Mouse (Mus musculus): ENCODE data around the gene Rab3a. TPM values are rescaled to one million over a fixed set of nuclear protein-coding genes. Genes with fewer than 3 reads are reported as not detected.

The Rab3a gene
- total RNA-seq, 2 experiments from 2014 or later, result 1.5 TPM; not detected in 1

DNA sequence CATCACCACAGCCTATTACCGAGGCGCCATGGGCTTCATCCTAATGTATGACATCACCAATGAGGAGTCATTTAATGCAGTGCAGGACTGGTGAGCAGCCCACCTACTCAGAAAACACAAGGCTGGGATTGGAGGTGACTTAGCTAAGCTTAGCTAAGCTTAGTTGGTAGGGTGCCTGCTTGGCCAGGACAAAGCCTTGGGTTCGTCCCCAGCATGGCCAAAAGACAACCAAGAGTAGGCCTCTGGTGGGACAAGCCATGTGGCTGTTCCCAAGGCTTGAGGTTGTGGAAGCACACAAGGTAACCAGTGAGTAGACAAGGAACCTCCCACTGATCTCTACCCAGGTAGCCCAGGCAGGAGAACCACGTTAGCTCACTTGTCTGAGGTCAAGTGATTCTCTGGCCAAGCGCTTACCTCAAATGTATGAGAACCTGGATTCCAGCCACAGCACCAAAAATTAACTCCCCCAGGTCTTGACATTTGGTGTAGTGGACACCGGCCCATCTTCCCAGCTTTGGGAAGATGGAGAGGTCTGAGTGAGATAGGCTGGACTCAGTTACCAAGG is 2.1 kb downstream of the Rab3a start:
- ATAC-seq (replicated peaks; ENCODE audit: low FRiP score, poor library complexity, severe bottlenecking), result no peak

GRCm38 (mm10) chr8:70757523-70758307 is 3.2 kb downstream of the Rab3a start:
- ATAC-seq (replicated peaks; ENCODE audit: low FRiP score, poor library complexity, severe bottlenecking), result no peak

- ATAC-seq (replicated peaks; ENCODE audit: low FRiP score, poor library complexity, severe bottlenecking), result no peak
These were observed 3.8 kb downstream of the Rab3a start for GRCm38 (mm10) chr8:70758308-70758615.

- no peak for ATAC-seq (replicated peaks; ENCODE audit: low FRiP score, poor library complexity, severe bottlenecking)
These were observed 4.4 kb downstream of the Rab3a start for GRCm38 (mm10) chr8:70758616-70759561.

GRCm38 (mm10) chr8:70760350-70760749 is 5.9 kb downstream of the Rab3a start:
- ATAC-seq (replicated peaks; ENCODE audit: low FRiP score, poor library complexity, severe bottlenecking), result no peak

DNA sequence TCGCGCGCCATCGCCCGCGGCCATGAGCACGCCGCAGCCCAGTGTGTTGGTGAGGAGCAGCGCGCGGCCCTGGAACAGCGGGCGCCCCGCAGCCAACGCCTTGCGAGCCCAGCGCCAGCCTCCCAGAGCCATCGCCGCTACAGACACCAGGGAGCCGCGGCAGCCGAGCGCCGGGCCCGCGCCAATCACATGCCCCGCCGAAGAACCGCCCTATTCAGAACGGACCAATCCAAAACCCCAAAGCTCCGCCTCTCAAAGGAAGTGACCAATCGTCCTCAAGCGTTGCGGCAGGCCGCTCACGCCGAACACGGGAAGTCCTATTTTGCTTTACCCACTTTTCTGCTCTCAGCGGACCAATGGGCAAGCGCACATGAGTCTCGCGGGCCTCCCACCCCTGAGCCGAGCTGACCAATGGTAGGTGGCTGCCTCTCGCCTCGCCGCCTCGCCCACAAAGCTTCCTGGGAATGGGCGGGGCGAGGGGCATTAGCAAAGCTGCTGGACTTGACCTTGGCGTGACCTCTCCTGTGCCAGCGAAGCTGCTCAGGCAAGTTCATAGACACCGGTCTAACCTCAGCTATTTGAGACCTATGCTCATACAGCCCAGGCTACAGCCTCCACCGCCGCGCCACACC is 6.4 kb downstream of the Rab3a start, which contains the start of gene Mpv17l2:
Gene Mpv17l2, minus strand, starts transcription at position 172 of the 632 bp plus-strand sequence.
- ATAC-seq (replicated peaks; ENCODE audit: low FRiP score, poor library complexity, severe bottlenecking), result peak; percentile 79

DNA sequence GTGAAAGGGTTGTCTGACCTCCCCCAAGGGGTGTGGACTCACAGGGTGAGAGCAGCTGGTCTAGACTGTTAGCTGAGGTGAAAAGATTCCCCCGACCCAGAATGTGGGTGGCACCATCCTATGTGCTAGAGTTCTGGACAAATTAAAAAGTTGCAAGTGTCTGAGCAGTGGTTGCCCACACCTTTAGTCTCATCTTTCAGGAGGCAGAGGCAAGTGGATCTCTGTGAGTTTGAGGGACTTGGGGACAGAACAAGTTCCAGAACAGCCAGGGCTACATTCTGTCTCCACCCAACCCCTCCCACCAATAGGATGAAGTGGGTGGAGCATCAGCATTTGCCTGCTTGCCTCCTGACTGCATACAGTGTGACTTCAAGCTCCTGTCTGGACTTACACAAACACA is 7.6 kb downstream of the Rab3a start:
- peak; percentile 50 for ATAC-seq (replicated peaks; ENCODE audit: low FRiP score, poor library complexity, severe bottlenecking)

- no peak for ATAC-seq (replicated peaks; ENCODE audit: low FRiP score, poor library complexity, severe bottlenecking)
These were observed 8.9 kb downstream of the Rab3a start for GRCm38 (mm10) chr8:70763354-70763753.

DNA sequence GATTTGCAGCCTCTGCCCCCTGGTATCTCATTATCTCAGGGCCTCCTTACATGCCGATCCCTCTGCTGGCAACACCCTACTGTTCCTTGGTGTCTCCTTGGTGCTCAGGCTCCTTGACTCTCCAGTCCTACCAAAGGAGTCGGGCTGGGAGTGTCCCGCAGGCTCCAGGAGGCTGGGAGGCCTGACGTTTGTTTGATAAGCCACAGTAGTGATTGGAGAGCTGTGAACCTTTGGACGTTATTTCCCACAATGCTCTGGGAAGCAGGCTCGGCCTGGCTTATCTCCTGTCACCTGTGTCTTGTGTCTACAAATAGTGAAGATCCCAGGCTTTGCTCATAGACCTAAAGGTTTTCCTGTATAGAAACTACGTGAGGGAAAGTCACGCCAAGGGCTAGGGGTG is 9.5 kb downstream of the Rab3a start:
- ATAC-seq (replicated peaks; ENCODE audit: low FRiP score, poor library complexity, severe bottlenecking), result peak; percentile 9

DNA sequence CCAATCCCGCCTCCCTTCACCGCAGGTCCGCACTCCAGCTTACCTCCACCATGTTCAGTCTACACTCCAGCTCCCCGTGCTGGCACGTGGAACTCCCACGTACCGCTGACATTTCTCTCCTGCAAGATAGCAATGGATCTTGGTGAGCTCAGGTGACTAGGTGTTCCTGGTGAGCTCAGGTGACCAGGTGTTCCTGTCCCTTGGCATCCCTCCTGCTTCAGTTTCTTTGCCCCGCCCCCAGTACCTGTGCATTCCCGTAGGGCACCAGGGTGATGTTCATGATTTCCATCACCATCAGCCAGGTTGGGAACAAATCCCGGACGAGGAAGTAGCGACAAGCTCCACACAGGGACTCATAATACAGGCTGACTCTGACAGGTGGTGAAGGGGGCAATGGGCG is 10.2 kb downstream of the Rab3a start:
- no peak for ATAC-seq (replicated peaks; ENCODE audit: low FRiP score, poor library complexity, severe bottlenecking)

- no peak for ATAC-seq (replicated peaks; ENCODE audit: low FRiP score, poor library complexity, severe bottlenecking)
These were observed 10.8 kb downstream of the Rab3a start for GRCm38 (mm10) chr8:70765329-70765728.

DNA sequence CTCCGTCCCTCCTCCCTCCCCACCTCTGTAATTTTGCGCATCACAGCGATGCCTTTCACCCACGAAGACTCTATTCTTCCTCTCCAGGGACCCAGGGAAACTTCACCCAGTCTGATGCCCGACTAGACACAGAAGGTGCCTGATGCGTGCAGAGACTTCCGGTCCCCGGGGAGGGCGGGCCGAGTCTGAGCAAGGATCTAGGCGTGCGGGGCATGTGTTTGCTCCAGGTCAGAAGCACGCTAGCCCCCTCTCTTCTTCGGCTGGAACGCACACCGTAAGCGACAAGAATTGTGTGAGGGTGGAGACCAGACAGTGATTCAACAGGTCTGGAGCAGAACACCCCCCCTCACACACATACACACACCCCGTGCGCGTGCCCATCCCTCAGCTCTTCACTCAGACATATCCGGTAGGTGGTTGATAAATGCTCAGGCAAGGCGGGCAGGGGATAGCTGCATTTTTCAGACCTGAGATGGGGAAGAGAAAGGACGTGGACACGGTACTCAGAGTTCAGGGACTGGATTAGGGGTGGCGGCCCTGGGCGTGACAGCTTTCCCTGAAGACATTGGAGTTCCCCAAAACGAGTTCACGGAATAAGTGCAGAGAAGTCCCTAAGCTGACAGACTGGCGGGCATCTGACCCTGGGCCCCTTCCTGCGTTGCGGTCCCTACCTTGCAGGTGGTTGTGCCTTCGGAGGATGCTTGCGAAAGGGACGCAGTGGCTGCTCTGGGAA is 11.5 kb downstream of the Rab3a start:
- no peak for ATAC-seq (replicated peaks; ENCODE audit: low FRiP score, poor library complexity, severe bottlenecking)

DNA sequence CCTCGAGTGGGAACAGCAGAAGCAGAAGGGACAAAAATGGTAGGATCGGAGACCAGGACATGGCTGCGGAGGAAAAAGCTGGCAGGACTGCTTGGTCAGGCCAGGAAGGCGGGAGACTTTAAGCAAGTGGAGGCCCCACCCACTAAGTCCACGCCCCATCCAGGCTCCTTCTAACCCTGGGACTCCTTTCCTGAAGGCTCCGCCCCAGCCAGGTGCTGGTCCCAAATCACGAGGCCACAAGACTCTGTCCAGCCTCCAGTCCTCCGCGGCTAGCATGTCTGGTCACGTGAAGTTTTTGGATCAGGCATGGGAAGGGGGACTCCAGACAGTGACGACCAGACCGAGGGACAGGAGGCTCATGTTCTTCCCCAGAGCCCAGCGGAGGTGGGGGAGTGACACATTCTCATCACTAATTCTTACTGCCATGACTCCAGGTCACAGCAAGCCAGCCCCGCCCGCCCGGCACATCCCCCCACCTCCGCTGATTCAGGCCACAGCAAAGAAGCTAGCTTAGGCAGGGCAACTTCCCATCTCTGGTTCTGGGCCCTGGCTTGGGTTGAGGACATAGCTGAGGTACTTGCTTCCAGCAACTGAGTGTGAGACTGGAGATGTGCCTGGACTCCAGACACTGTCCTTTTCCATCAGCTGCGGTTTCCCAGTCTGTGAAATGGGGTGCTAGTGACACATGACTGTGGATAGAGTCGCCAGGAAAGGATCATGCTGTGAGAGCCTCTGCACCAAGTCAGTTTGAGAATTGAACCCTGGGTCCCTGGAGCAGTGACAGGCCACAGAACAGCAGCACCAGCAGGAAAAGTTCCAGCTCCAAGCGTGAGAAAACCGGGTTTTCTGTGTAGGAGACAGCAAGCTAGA is 12.3 kb downstream of the Rab3a start:
- ATAC-seq (replicated peaks; ENCODE audit: low FRiP score, poor library complexity, severe bottlenecking), result peak; percentile 54

GRCm38 (mm10) chr8:70767503-70767902 is 13.0 kb downstream of the Rab3a start:
- no peak for ATAC-seq (replicated peaks; ENCODE audit: low FRiP score, poor library complexity, severe bottlenecking)

DNA sequence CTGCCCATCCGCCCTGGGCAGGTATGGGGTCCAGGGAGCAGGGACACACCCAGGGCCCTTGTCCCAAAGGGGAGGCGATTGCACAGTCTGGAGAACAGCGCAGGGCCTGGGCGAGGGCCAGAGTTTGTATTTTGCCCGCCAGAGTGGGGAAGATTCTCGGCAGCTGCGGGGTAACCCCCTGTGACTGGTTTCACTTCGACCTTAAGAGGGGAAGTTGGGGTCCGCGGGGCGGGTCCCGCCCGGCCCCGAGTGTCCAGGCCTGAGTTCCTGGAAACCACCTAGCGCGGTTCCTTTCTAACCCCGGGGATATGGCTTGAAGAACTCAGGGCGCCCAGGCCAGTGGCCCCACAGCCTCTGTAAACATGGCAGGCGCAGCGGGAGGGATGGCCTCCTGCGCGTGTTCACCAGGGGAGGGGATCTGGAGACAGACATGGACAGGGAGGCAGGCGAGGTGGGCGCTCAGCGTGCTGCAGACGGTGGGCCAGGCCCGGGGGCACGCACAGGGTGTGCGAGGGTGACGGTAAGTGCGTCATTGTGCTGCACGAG is 13.8 kb downstream of the Rab3a start:
- ATAC-seq (replicated peaks; ENCODE audit: low FRiP score, poor library complexity, severe bottlenecking), result no peak

DNA sequence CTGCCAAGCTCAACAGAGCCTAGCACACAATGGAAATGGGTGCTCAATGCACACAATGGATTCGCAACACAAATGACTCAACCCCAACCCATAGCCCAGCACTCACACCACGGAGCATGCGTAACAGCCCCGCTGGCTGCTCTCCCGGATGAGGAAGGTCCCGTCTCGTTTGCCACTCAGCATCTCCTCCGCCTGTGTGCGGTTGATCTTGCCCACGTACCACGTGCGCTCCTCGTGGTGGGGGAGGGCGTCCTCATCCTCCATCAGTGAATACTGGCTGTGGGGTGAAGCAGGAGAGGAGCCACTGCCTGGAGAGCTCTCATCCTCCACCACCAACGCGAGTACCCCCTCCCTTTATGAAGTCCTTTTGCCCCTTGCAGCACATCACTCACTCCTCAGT is 14.5 kb downstream of the Rab3a start:
- no peak for ATAC-seq (replicated peaks; ENCODE audit: low FRiP score, poor library complexity, severe bottlenecking)

DNA sequence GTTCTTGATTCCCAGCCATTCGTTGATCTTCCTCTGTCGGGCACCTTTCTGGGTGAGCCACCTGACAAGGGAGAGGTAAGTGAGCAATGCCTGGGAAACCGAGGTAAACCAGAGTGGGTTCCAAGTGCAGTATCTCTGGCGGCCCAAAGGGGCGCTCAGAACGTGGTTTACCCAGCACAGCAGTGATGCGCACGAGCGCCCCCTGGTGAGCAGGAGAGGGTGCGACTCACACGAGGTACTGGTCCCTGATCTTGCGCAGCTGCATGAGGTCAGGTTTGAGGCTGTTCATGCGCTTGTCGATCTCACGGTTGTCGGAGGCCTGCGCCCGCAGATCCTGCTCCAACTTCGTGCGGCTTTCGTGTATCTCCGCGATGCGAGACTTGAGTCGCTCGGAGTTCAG is 14.9 kb downstream of the Rab3a start:
- peak; percentile 68 for ATAC-seq (replicated peaks; ENCODE audit: low FRiP score, poor library complexity, severe bottlenecking)

- ATAC-seq (replicated peaks; ENCODE audit: low FRiP score, poor library complexity, severe bottlenecking), result 0 out of 2 replicates have a peak, but pooled peaks have one; percentile 0
These were observed 15.4 kb downstream of the Rab3a start for GRCm38 (mm10) chr8:70769858-70770257.
